Mouse (Mus musculus) thymus, postnatal 10 days (tissue): ENCODE measurements around the gene Alox5.

ENCODE experiments used
- DNase-seq, 2 experiments: peaks; one replicate each; pipeline ENCODE4 v3.0.0; 2021; ENCODE audit warnings: low spot score in 2 of 2

The Alox5 gene

DNA sequence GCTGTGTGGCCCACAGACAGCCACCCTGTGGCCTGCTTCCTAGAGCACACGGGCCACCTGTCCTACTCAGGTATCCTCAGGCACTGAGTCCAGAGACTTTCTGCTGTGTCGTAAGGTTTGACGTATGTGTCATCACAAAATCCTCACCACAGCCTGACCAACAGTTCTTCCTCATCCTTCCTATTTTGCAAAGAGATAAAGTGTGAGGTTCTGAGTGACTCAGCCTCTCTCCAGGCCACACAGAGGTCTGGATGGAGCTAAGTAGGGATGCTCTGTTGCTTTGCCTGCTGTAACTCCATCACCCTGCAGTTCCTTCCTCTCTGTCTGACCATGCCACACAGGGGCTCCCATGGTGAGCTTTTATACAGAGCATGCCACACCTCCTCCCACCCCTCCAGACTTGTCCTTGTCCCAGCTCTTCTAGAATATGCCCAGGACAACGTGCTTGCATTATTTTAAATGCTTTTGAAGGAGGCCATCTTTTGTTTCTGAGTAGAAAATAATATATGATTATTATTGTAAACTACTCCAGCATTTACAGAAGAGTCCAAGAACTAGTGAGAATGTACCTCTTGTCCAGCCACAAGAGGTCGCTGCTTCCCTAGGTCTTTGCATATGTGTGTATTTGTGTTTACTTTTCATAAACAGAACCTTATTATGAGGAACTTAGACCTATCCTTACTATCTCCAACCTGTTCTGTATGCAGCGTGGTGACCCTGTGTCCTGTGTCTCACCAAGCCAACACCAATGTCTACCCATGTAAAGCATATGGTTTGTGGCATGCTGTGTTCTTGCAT is 43.3 kb downstream of the Alox5 start:
- no peak for DNase-seq

DNA sequence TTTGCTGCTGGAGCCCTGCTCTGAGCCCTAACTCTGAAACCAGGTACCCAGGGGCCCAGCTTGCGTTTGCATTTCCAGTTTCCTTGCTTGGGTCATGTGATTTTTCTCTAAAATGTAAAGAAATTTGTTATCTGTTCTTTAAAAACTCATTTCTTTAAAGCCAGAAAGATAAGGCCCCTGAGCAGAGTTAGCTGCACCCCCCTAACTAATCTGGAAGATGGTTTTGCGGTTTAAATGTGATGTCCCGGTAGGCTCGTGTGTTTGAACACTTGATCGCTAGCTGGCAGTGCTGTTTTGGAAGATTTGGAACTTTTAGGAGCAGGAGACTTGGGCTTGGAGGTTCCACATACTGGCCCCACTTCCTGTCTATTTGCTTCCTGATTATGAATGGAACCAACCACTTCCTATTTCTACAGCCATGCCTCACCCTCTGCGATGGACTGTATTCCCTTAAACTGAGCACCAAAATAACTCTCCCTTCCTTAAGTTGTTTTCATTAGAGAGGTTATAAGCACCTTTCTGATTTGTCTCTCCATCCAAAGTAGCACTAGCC is 44.9 kb downstream of the Alox5 start:
- no peak for DNase-seq

DNA sequence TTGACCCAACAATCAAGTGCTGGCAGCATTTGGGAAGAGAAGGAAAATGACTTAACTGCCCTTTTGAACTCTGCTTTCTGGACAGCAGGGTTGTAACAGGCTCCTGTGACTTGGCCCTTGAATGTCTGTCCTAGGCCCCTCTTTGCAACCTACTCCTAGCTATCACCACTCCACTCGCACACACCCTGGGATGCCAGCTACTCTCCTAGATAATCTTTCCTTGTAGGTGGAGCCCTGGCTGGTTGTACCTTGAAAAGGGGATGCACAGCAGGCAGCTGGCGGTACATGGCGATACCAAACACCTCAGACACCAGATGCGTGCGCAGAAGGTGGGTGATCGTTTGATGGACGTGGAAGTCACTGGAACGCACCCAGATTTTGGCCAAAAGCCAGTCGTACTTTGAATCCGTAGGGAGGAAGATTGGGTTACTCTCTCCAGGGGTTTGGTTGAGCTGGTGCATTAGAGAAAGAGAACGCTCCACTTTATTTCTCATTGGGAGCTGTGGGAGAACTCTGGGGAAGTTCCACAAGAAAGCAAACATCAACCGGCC is 45.8 kb downstream of the Alox5 start:
- no peak for DNase-seq

DNA sequence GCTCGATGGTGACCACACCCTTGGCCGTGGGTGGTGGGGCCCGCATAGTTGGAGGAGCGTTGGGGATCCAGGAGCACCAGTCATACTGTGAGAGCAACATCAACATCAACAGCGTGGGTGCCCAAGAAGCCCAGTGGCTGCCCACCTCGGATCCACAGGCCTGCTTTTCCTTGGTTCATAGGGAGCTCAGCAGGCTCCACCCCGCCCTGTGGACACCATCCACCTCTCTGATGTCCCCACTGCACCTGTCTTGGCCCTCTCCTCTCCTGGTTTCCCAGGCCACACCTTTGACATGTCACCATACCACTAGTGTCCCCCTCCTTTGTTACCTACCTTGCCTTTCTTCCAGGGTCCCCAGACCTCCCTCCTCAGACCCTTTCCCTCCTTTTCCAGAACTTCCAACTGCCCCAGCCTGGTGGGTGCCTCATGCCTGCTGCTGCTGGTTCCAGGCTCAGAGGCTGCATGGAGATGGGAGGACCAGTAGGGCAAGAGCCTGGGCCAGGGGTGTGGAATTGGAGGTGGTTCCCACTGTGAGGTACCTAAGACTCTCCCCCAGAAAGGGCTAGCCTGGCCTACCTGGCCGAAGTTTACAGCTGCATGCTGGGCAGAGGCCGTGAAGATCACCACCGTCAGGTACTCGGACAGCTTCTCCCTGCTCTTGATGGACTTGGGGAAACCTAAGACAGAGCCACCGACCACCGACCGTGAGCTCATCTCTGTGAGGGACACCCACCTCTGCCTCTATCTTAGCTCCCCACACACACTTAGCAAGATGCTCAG is 48.2 kb downstream of the Alox5 start:
- DNase-seq, result no peak

DNA sequence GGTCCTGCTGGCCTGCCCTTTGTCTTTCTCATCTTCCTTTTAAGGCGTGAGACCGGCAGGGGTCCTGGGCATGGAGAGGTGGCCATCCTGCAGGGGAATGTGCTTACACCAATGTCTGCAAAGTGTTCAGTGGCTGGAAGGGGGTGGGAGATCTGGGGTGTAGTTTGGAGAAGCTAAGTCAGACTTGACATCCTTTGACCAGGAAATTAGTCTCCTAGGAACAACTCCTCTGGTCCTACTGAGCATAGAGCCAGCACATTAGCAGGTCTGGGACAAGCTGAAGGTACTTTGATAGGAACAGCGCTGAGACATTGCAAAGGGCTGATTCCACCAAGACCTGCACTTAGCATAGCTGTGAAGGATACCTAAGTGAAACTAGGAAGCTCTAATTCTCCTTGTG is 49.3 kb downstream of the Alox5 start:
- no peak for DNase-seq

DNA sequence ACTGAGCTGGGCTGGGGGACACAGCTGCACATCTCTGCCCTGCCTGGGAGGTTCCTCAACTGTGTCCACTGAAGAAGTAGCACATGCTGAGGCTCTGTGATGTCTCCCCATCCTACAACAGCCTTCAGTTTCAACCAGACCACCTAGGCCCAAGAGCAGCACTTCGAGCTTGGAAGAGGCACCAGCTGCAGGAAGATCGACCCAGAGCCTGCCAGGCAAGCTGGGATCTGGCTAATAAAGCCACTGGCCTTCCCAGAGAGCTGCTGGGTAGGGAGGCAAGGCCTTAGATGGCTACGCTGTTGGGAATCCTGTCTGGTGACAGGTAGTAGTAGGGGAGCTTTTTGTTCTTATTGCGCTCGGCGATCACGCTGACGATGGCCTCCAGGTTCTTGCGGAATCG is 50.5 kb downstream of the Alox5 start:
- DNase-seq, result no peak

DNA sequence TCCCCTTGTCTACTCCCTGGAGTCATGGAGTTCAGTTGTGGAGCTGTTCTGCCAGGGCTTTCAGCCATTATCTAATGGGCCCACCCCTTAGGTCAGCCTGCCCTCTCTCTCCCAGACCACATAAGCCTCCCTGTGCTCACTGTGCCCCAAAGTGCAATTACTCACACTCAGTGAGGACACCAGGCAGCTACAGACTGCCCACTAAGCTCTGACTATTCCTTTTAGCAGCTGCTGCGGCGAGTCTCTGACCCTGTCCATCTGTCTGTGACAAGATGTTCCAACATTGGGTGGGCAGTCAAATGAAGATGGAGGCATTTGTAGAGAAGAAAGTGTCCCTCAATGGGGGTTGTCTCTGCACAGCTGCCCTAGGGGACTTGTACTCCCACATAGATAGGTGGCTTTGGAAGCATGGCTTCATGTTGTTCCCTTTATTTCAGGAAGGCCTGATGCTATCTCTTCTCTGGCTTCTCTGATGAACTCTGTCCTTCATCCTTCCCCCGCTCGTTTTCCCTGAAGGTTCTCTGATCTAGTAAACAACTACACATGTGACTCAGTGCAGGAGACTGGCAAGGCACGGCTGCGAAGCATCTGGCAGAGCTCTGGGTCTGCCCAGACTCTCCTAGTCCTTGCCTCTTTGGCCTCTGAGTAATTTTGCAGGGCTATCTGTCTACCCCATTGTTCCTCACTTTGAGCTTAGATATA is 52.9 kb downstream of the Alox5 start:
- DNase-seq, result no peak

DNA sequence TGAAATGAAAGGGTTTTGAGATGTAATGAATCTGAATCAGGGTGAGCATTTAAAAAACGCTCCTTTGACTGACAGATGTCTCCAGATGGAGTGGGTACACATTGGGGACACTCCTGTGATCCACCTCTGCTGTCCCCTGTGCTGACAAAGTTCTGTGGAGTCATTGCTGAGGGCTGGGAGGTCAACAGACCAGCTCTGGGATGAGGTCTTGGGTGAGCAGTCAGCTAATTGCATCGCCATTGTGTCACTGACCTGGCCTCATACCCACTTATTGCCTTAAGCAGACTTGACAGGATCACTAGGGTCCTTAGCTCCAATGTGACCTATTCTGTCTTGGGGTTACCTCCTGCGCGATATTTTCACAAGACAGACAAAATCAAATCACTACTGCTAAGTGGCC is 53.8 kb downstream of the Alox5 start:
- DNase-seq, result no peak

DNA sequence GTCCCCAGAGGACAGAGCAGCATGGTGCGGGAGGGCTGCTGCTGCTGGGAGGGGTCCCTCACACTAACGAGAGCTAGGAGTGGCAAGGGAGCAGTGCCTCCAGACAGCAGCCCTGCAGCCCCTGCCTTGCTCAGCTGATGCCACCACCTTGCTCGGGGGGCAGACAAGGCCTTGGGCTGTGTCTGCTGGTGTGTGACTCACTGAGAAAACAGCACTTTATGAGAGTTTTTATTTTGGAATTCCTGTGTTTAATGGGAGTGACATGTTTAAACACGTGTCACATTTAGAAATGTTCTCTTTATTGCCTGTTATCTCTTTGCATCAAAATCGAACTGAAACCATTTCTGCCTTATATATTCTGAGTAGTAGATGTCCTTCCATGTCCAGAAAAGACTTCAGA is 54.3 kb downstream of the Alox5 start:
- DNase-seq, result no peak

DNA sequence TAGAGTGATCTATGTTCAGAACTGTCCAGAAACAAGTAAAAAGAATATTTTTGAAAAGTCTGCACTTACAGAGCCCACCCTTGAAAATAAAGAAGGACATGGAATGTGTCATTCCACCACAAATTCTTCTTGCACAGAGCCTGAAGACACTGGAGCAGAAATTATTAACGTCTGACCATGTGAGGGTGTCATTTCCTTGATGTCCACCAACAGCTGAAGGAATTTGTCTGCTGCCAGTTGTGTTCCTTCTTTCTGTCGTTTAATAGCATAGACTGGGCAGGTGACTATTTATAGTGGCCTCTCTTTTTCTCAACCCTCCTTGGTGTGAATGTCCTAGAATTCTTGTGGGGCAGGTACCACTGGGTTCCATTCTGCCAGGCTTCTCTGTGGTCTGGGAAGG is 54.8 kb downstream of the Alox5 start:
- DNase-seq, result no peak

DNA sequence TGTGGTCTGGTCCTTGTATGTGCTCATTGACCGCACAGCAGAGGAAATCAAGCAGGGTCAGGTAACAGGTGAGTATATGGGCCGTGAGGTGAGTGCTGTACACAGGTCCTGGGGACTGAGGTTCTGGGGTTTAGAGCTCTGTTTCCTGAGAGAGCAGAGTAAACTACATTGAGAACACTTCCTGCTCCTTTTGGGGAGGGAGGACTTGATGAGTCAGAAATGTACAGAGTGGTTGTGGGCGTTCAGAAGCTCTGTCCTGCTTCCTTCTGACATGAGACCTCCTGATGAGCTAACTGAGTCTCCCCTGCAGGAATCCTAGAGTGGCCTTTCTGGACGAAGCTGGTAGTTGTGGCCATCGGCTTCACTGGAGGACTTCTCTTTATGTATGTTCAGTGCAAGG is 55.3 kb downstream of the Alox5 start:
- no peak for DNase-seq

DNA sequence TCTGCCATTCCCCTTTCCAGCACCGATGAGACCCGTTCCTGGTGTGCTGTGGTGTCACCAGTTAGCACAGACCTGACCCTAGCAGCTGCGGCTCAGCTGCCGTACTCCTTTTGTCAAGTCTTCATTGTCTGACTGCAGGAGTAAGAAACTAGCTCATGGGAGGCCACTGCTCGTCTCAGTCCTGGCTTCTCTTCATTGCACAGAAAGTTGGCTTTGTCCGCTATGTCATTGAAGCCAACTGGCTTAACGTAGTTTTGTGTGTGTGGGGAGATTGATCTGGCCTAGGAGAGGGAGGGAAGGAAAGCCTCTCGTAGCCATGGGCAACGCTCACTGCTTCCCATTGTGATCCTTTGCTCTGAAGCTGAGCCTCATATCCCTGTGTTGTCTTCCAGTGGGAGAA is 55.7 kb downstream of the Alox5 start:
- DNase-seq, result no peak

DNA sequence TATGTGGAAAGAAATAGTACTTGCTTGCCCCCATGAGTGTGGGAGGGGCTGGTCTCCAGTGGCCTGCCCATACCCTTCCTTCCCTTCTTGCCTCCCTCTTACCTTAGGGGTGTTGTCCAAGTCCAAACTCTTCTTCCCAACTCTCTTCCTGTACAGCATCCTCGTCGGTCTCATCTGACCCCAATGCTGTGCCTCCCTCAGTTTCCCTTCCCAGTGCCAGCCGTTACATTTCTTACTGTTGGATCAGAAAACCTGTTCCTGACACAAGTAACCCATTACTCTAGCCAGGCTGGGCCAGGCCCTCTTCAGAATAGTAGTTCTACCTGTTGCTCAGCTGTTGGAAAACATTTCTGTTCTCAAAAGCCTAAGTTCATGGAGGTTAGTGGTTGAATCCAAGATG is 58.6 kb downstream of the Alox5 start:
- no peak for DNase-seq

DNA sequence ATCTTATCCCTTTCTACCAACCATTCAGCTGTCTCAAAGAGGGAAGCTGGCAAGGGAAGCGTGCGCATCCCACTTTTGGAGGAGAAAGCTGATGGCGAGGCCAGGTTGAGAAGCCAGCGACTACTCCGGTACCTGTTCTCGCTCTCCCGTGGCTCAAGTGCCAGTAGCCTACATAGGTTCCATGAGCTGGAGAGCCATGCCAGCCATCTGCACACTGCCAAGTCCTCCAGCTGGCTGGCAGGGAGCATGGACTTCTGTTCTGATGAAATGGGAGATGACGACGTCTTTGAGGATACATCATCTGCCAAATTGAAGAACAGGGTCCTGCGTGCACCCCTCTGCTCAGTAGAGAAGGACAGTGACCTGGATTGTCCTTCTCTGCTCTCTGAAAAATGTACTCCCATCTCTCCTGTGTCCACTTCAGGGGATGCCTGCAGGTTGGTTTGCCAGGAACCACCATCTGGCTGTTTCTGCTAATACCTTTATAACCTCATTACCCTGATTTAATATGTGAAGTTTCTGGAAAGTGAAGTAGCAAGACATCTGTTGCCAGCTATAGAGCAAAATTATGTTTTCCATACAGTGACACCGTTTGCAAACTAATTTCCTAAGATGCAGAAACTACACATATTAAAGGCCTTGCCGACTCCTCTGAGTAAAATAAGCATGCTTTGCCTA is 59.1 kb downstream of the Alox5 start:
- no peak for DNase-seq

DNA sequence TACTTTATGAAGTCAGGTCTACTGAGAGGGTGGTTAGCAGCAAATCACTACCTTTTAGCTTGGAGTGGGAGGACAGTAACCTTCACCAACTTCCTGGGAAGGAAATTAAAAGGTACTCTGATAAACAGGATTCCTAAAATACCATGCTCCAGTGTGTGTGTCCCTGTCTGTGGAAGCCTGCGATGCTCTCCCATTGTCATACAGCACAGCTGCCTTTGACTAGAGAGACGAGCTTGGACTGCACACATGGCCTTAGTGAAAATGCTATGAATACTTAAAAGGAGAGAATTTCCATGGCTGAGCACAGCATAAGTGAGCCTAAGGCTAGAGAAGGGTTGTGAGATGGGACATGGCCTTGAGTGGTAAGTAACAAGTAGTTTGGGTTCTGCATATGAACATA is 62.8 kb downstream of the Alox5 start:
- DNase-seq, result no peak

DNA sequence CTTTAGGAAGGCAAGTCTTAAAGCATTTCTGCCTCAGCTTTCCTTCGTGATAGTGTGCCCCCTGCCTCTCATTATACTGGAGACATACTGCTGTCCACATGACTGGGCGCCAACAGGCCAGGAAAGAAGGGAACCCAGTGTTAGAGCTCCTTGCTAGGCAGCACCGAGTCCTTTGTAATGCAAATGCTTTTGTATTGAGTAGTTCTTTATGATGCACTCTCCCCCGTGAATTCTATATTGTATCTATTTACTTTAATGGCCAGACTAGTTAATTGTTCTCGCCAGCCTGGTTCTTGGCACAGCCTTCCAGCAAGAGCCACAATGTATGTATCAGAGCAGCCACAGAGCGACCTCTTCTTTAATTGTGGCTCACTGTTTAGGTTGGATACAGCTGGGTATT is 63.4 kb downstream of the Alox5 start:
- DNase-seq, result no peak

DNA sequence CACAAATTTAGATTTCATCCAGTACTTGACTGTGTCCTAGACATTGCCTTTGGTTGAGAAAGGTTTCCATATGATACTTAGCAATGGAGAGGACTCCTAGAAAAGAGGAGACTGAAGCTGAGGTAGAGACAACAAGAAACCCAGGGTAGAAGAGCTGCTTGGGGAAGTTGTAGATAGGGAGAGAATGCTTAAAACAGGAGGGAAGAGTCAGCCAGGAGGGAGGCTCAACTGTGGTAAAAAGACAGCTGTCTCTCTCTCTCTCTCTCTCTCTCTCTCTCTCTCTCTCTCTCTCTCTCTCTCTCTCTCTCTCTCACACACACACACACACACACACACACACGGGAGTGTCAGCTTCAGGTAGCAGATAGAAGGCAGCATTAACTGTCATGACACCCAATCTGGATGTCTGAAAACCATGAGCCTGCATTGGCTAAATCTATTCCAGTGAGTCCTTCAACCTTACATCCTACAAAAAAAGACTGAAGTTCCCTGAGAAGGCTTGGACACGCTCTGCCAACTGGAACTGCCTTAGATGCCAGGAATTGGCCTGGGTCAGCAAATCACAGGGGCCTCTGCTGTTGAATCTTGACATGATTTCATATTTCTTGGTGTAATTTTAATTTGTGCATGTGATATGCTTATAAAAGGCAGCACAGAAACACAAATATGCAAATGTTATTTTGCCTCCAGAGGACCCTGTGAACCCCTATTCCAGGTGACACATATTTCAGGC is 65.9 kb downstream of the Alox5 start:
- no peak for DNase-seq

DNA sequence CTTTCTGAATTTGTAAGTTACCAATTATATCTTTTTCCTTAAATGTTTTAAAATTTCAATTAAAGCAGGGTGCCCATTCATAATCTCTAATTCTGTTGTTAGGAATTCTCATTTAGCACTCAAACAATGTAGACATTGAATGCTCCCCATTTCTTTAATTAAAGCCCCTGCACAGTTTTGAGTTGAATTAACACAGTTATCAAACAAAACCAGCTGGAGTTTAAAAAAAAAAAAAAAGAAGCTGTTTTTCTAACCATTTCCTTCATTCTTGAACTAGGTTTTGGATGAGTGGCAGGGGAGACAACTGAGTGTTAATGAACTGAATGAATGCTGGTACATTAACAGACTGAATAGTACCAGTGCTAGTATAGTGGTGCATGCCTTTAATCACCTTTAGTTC is 71.5 kb downstream of the Alox5 start:
- no peak for DNase-seq

DNA sequence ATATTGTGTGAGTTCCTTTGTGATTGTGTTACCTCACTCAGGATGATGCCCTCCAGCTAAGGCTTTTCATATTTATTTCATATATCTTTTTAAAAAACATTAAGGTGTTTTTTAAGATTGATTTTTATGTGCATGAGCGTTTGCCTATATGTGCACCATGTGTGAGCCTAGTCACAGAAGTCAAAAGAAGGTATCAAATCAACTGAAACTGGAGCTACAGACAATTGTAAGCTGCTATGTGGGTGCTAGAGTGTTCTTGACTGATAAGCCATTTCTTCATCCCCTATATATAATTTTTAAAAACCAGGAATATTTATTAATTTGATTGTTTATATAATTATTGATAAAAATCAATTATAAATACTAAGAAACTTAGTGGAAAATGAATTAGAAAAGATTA is 72.9 kb downstream of the Alox5 start:
- no peak for DNase-seq

DNA sequence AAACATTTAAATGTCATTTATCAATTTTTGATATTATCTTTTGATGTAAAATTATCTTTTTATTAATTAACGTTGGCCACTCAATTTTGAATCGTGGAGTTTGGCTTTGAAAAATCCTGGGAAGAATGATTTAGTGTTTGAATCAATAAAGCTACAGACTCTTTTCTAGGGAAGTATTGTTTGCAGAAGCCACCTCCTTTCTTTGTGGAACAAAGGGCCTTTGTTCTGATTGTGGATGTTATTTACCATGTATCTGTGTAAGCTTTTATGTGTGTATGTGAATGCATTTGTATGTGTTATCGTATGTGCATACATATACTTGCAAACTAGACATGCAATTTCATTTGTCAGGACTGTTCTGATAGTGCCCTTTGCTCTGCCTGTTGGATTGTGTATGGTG is 74.5 kb downstream of the Alox5 start:
- DNase-seq, result no peak

DNA sequence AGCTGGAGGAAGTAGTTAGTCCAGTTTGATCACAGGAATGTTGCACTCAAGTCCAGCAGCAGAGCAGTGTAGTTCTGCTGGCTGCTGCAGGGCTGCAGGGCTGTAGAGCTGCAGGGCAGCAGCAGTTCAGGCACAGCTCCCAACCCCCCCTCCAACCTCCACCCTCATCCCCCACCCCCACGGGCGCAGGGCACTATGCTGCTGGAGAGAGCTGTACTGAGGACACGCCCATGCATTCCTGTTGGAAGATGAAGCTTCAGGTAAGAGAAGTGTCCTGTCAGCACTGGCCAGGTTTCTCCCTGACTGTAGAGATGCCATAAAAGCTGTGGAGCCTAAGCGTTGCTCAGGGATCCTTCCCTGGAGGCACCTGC is 74.9 kb downstream of the Alox5 start:
- no peak for DNase-seq
